Mouse (Mus musculus) brain, embryonic 14.5 days (tissue): ENCODE results near the gene Fer.

Experiments used
- CTCF ChIP-seq: fragments of 200-500 bp; IDR thresholded peaks from 2 replicates; pipeline ENCODE4 v1.5.1; 2012; ENCODE audit warnings: inconsistent platforms, mild to moderate bottlenecking, moderate library complexity, borderline replicate concordance; ENCODE audit not compliant: insufficient read depth, insufficient read length; ENCODE audit errors: extremely low read depth
- POLR2A ChIP-seq: fragments of 200-500 bp; IDR thresholded peaks from 2 replicates; pipeline ENCODE4 v1.6.1; 2012; ENCODE audit warnings: mild to moderate bottlenecking, inconsistent platforms, borderline replicate concordance; ENCODE audit not compliant: poor library complexity, insufficient read depth, insufficient read length, severe bottlenecking; ENCODE audit errors: extremely low read depth

DNA sequence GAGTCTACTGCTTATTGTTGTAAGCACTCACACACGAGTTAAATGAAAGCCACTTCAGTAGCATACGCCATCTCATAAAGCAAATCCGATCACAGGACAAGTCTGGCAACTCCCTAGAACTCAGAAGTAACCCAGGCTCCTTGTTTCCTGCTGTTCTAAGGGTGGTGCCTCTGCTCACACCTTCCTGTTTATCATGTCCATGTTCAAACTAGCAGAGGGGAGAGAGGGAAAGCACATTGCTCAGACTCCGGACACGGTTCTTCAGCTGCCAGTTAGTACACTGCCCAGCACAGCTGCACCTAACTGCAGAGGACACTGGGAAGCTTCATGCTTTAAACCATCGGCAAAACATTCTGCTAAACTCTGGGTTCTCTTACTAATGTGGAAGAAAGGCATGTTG lies 269.3 kb downstream of the Fer start:
- TF ChIP-seq CTCF (no peak), POLR2A (no peak)
